26 mouse cellular contexts compared by ENCODE assay signal in genomic region chr6:17555719-17556118, GRCm38 (mm10).
"Had no signal": no experiment of that assay in that cellular context is flagged by ENCODE, and none has a peak within 500 bp of the region (broad histone marks: within the 10 kb centered on the region; RNA-seq: fewer than 3 reads in every experiment).

No protein-coding gene starts in this region.

- ATAC-seq: hindbrain, embryonic 16.5 days; inflammation-experienced regulatory T-cells, adult 6 months; intestine, postnatal 0 days had no signal

- H3K36me3 ChIP-seq: heart, embryonic 10.5 days; heart, embryonic 12.5 days; hindbrain, embryonic 10.5 days; hindbrain, embryonic 12.5 days; intestine, embryonic 15.5 days; limb, embryonic 10.5 days; limb, embryonic 12.5 days had no signal

- H3K27ac ChIP-seq: gastrocnemius, adult 2 months; heart, embryonic 10.5 days; hindbrain, embryonic 10.5 days; hindbrain, embryonic 12.5 days; hindbrain, embryonic 14.5 days; intestine, embryonic 15.5 days; layer of hippocampus, adult 2 months; left cerebral cortex, adult 2 months; limb, embryonic 10.5 days; limb, embryonic 12.5 days had no signal

- H3K9ac ChIP-seq: heart, embryonic 12.5 days; hindbrain, embryonic 12.5 days; hindbrain, embryonic 14.5 days; intestine, embryonic 15.5 days; limb, embryonic 12.5 days had no signal

- H3K27me3 ChIP-seq: intestine, embryonic 15.5 days; limb, embryonic 12.5 days had no signal

- DNase-seq: gastrocnemius, adult 2 months; gastrocnemius, postnatal 10 days; gastrocnemius, postnatal 25 days; heart, adult 18-20 months; heart, postnatal 10 days; heart, postnatal 4 days; kidney, adult 18-20 months; kidney, adult 8-10 months; kidney, postnatal 10 days; kidney, postnatal 25 days; kidney, postnatal 4 days; liver had no signal

- H3K4me1 ChIP-seq: hindbrain, embryonic 10.5 days; hindbrain, embryonic 12.5 days; limb, embryonic 10.5 days; limb, embryonic 12.5 days had no signal

- H3K9me3 ChIP-seq: heart, embryonic 10.5 days; heart, embryonic 12.5 days; hindbrain, embryonic 10.5 days; hindbrain, embryonic 12.5 days; intestine, embryonic 15.5 days; limb, embryonic 10.5 days; limb, embryonic 12.5 days had no signal

- H3K4me3 ChIP-seq: gastrocnemius, adult 2 months; heart, embryonic 10.5 days; heart, embryonic 12.5 days; hindbrain, embryonic 10.5 days; hindbrain, embryonic 12.5 days; intestine, embryonic 15.5 days; layer of hippocampus, adult 2 months; left cerebral cortex, adult 2 months; limb, embryonic 10.5 days; limb, embryonic 12.5 days had no signal

- H3K4me2 ChIP-seq: heart, embryonic 12.5 days; hindbrain, embryonic 12.5 days; hindbrain, embryonic 14.5 days; intestine, embryonic 15.5 days; limb, embryonic 12.5 days; liver, embryonic 11.5 days had no signal
